Mouse (Mus musculus) Patski (cell line): ENCODE data around the gene Spag5. TPM values are rescaled to one million over a fixed set of nuclear protein-coding genes. Genes with fewer than 3 reads are reported as not detected.
A peak's percentile ranks its signal among the peaks of the same experiment; 100 is the strongest.

Source experiments
- ATAC-seq: fragments of 100-300 bp; one replicate; pipeline ENCODE4 v1.8.0; 2021
- CTCF ChIA-PET: fragments of 350-600 bp; sonication (Branson Sonifier 250); formaldehyde crosslinking; loops from one replicate; lab custom pipeline; 2022; ENCODE audit warnings: inconsistent platforms; lab: Charles Lee
- POLR2A ChIA-PET: fragments of 350-600 bp; sonication (Branson Sonifier 250); formaldehyde crosslinking; loops from one replicate; lab custom pipeline; 2022; ENCODE audit warnings: antibody characterized with exemption, inconsistent platforms; lab: Charles Lee
- DNase-seq: peaks from one replicate; pipeline ENCODE4 v3.0.0-alpha.2; 2011; ENCODE audit warnings: low read depth, low spot score
- H3K27me3 ChIP-seq: fragments of 371-371 bp; one replicate; pipeline ENCODE4 v1.5.1; 2021
- CTCF ChIP-seq: fragments of 100-300 bp; IDR thresholded peaks from one replicate; pipeline ENCODE4 v1.5.1; 2021
- in situ Hi-C: fragments of 300-500 bp; cut with MboI; formaldehyde crosslinking; loops from 3 replicates; pipeline ENCODE4 v1.11.1; 2018; ENCODE audit warnings: low pct_unique_long_range_greater_than_20kb, mixed read lengths
- polyA plus RNA-seq: library from polyadenylated mRNA; unstranded; gene quantifications from one replicate; pipeline ENCODE4 v1.2.3, GENCODE M21; 2021

The Spag5 gene
- polyA plus RNA-seq, 1 experiment from 2014 or later, result 45.2 TPM

- ATAC-seq (no peak), DNase-seq (no peak)
- TF ChIP-seq CTCF, result no peak
- POLR2A ChIA-PET, result no interaction called here
- H3K27me3 ChIP-seq, result no peaks in the 10 kb centered on the region
- in situ Hi-C loops, result no loop called here
- CTCF ChIA-PET, result no interaction called here
These were observed 20.9 kb downstream of the Spag5 start for GRCm38 (mm10) chr11:78322076-78322831.

GRCm38 (mm10) chr11:78322860-78323259 lies 21.5 kb downstream of the Spag5 start, which contains the start of gene Aldoc:
TSS of gene Aldoc (plus strand) at chr11:78322968.
- ATAC-seq, result no peak
- ChIA-PET POLR2A (no interaction called here), CTCF (no interaction called here)
- no peaks in the 10 kb centered on the region for H3K27me3 ChIP-seq
- DNase-seq, result no peak
- in situ Hi-C loops, result no loop called here
- TF ChIP-seq CTCF, result no peak

GRCm38 (mm10) chr11:78324000-78324785 lies 22.9 kb downstream of the Spag5 start:
- POLR2A ChIA-PET, result no interaction called here
- in situ Hi-C loops, result no loop called here
- no peak for DNase-seq

GRCm38 (mm10) chr11:78324965-78325364 lies 23.6 kb downstream of the Spag5 start:
- no peaks in the 10 kb centered on the region for H3K27me3 ChIP-seq
- no peak for TF ChIP-seq CTCF
- ChIA-PET CTCF (no interaction called here), POLR2A (no interaction called here)
- no peak for ATAC-seq
- in situ Hi-C loops, result no loop called here
- DNase-seq, result no peak

More at GRCm38 (mm10) chr11:78324000-78324785, 22.9 kb downstream of the Spag5 start:
- no peak for ATAC-seq
- H3K27me3 ChIP-seq, result no peaks in the 10 kb centered on the region
- TF ChIP-seq CTCF, result no peak
- CTCF ChIA-PET, result interaction anchor here (0.7 kb wide), 1 partner anchor 21 kb away, joined by 3 read pairs; no protein-coding TSS in a partner anchor

GRCm38 (mm10) chr11:78327215-78327614 lies 25.9 kb downstream of the Spag5 start:
- POLR2A ChIA-PET, result interaction anchor here (1.6 kb wide), 1 partner anchor 22 kb away, joined by 3 read pairs; no protein-coding TSS in a partner anchor
- TF ChIP-seq CTCF, result no peak
- CTCF ChIA-PET, result interaction anchor here (1.2 to 1.5 kb wide), 3 partner anchors 15 to 75 kb away, joined by 3 to 7 read pairs (median 4); no protein-coding TSS in a partner anchor
- in situ Hi-C loops, result no loop called here
- H3K27me3 ChIP-seq, result no peaks in the 10 kb centered on the region
- no peak for DNase-seq
- ATAC-seq, result no peak

- in situ Hi-C loops, result no loop called here
- no peaks in the 10 kb centered on the region for H3K27me3 ChIP-seq
- DNase-seq (peak; percentile 42), ATAC-seq (peak; percentile 92)
- ChIA-PET CTCF (interaction anchor here (1.1 to 1.5 kb wide), 6 partner anchors 9 to 76 kb away, joined by 3 to 7 read pairs (median 4); no protein-coding TSS in a partner anchor), POLR2A (interaction anchor here (0.7 to 1.6 kb wide), 4 partner anchors 10 to 40 kb away, joined by 3 to 4 read pairs (median 4); no protein-coding TSS in a partner anchor)
- no peak for TF ChIP-seq CTCF
These were observed 26.5 kb downstream of the Spag5 start, which contains the start of gene Pigs for GRCm38 (mm10) chr11:78327634-78328511. TSS of gene Pigs (plus strand) at chr11:78328415.

- ChIA-PET POLR2A (interaction anchor here (1.0 to 1.6 kb wide), 3 partner anchors 11 to 23 kb away, joined by 3 to 4 read pairs (median 4); no protein-coding TSS in a partner anchor), CTCF (interaction anchor here (1.1 to 1.5 kb wide), 6 partner anchors 10 to 76 kb away, joined by 3 to 7 read pairs (median 4); no protein-coding TSS in a partner anchor)
- in situ Hi-C loops, result no loop called here
- TF ChIP-seq CTCF, result no peak
- DNase-seq, result no peak
- peak; percentile 26 for ATAC-seq
- no peaks in the 10 kb centered on the region for H3K27me3 ChIP-seq
These were observed 27.3 kb downstream of the Spag5 start for GRCm38 (mm10) chr11:78328512-78329056.

GRCm38 (mm10) chr11:78332676-78333075 lies 31.3 kb downstream of the Spag5 start:
- ChIA-PET CTCF (no interaction called here), POLR2A (interaction anchor here (1.2 kb wide), 1 partner anchor 14 kb away, joined by 3 read pairs; no protein-coding TSS in a partner anchor)
- no peaks in the 10 kb centered on the region for H3K27me3 ChIP-seq
- no peak for TF ChIP-seq CTCF
- in situ Hi-C loops, result no loop called here
- ATAC-seq (no peak), DNase-seq (no peak)

- ATAC-seq (no peak), DNase-seq (no peak)
- CTCF ChIA-PET, result interaction anchor here (1.2 kb wide), 1 partner anchor 17 kb away, joined by 3 read pairs; no protein-coding TSS in a partner anchor
- in situ Hi-C loops, result no loop called here
- POLR2A ChIA-PET, result interaction anchor here (1.2 kb wide), 1 partner anchor 12 kb away, joined by 3 read pairs; no protein-coding TSS in a partner anchor
- H3K27me3 ChIP-seq, result no peaks in the 10 kb centered on the region
- no peak for TF ChIP-seq CTCF
These were observed 32.7 kb downstream of the Spag5 start for GRCm38 (mm10) chr11:78333992-78334391.
